Mouse (Mus musculus) stomach, postnatal 0 days (tissue): ENCODE data around the gene Grb7.

Experiments
- CTCF ChIP-seq: IDR thresholded peaks from 2 replicates; pipeline ENCODE4 v1.5.1; 2016; ENCODE audit warnings: antibody characterized with exemption, low read depth, mild to moderate bottlenecking, moderate library complexity
- EP300 ChIP-seq: optimal IDR thresholded peaks from 2 replicates; pipeline ENCODE3; 2016; ENCODE audit warnings: antibody characterized with exemption

DNA sequence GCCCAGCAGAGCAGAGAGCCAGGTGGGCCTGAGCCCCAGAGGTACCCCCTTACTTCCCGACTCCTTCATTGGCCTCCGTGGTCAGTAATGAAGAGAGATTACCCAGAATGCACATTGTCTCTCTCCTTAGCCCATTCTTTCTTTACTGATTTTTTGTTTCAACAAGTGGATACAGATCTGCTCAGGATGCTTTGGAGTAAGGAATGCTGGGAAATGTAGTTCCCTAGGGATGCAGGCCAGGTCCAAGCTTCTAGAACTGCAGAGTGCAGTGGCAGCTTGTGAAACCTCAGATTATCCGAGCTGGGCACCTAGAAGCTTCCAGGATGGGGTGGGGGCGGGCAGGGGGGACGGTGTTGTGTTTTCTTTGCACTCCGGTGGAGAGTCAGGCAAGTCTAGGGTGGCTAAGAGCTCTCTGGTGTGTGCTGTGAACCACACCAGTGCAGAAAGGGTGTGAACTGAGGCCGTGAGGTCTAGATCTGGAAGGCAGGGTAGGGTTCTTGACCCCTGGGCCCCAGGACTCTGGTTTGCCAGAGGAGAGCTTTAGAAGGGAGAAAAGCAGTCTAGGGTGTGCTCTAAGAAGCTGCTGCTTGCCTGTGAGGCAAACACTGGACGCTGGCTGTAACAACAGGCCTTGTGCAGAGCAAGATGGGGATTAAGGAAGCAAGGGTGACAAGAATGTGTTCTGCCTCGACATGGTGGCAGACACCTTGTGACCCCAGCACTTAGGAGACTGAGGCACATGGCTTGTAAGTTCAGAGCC lies 14.3 kb upstream of the Grb7 start:
- TF ChIP-seq EP300 (no peak), CTCF (no peak)
